ENCODE assay signal across 9 mouse cellular contexts in genomic region chr12:86989890-86990754, GRCm38 (mm10). TPM values are rescaled to one million over a fixed set of nuclear protein-coding genes. Genes with fewer than 3 reads are reported as not detected.
A peak's percentile ranks its signal among the peaks of the same experiment; 100 is the strongest.
DNase-seq lines count a peak whose midpoint lies in the region; ATAC-seq and TF ChIP-seq lines count a peak whose summit lies in the region.
"Had no signal": no experiment of that assay in that cellular context is flagged by ENCODE, and none has a peak within 500 bp of the region (broad histone marks: within the 10 kb centered on the region; RNA-seq: fewer than 3 reads in every experiment).

Zdhhc22 (minus strand) TSS chr12:86990430.

- DNase-seq in frontal cortex, adult 2 months (ENCODE audit: extremely low spot score in 1 of 2, low spot score in 1 of 2), result no peak
- DNase-seq in frontal cortex, postnatal 25 days (ENCODE audit: low spot score in 2 of 2), result no peak
- DNase-seq in thymus, postnatal 4 days, result peak; percentile 43
- DNase-seq in thymus, postnatal 36 days, result no peak
- DNase-seq in kidney, postnatal 0 days (ENCODE audit: low spot score), result peak; percentile 77
- DNase-seq in mesoderm, embryonic 11.5 days (ENCODE audit: low read depth, low spot score), result peak; percentile 69

- TF ChIP-seq CTCF in kidney, postnatal 0 days (IDR thresholded peaks at IDR 0.05; ENCODE audit: low read depth), result peak; percentile 27; the same call in 1 of the 2 replicates

- H3K27me3 ChIP-seq in forebrain, embryonic 15.5 days, result peaks cover 20% of the 10 kb centered on the region
- H3K27me3 ChIP-seq in kidney, postnatal 0 days (ENCODE audit: insufficient read depth, low read length), result peaks cover 43% of the 10 kb centered on the region

- H3K4me2 ChIP-seq in forebrain, embryonic 15.5 days (replicated peaks), result peak within 1 kb of the TSS; percentile 89
- H3K4me2 ChIP-seq in kidney, postnatal 0 days (ENCODE audit: low read length), result peak within 1 kb of the TSS; percentile 37

- H3K4me1 ChIP-seq in forebrain, embryonic 15.5 days, result peaks cover 23% of the 10 kb centered on the region
- H3K4me1 ChIP-seq in kidney, postnatal 0 days (replicated peaks; ENCODE audit: insufficient read depth, low read length), result peaks cover 3% of the 10 kb centered on the region; the same call in 1 of the 2 replicates

- peak within 1 kb of the TSS; percentile 51 for H3K4me3 ChIP-seq in forebrain, embryonic 15.5 days
- H3K4me3 ChIP-seq in kidney, postnatal 0 days (replicated peaks; ENCODE audit: low read depth, low read length), result no peak within 1 kb of the TSS; the same call in 1 of the 2 replicates

- peak within 1 kb of the TSS; percentile 55 for H3K9ac ChIP-seq in forebrain, embryonic 15.5 days (replicated peaks)
- no peak within 1 kb of the TSS for H3K9ac ChIP-seq in kidney, postnatal 0 days (ENCODE audit: low read depth, low read length)

- H3K9me3 ChIP-seq in forebrain, embryonic 15.5 days, result no peaks in the 10 kb centered on the region
- H3K9me3 ChIP-seq in kidney, postnatal 0 days (replicated peaks; ENCODE audit: low read length), result no peaks in the 10 kb centered on the region

- peak; percentile 86 for ATAC-seq in forebrain, embryonic 15.5 days (replicated peaks)
- peak; percentile 70 for ATAC-seq in kidney, postnatal 0 days (replicated peaks; ENCODE audit: low FRiP score, low read depth)
- ATAC-seq in erythroid progenitor cell, adult 5-6 weeks (replicated peaks; ENCODE audit: low FRiP score, poor library complexity, severe bottlenecking), result no peak

- WGBS in forebrain, embryonic 15.5 days, result 2% methylated on average over 63 of the region's 68 CpGs
- 2% methylated on average over 46 of the region's 68 CpGs for WGBS in kidney, postnatal 0 days

- H3K36me3 ChIP-seq in forebrain, embryonic 15.5 days, result no peaks in the 10 kb centered on the region
- no peaks in the 10 kb centered on the region for H3K36me3 ChIP-seq in kidney, postnatal 0 days (ENCODE audit: insufficient read depth, low read length)

- H3K27ac ChIP-seq in forebrain, embryonic 15.5 days (replicated peaks), result peak within 1 kb of the TSS; percentile 41; the same call in 1 of the 2 replicates
- no peak within 1 kb of the TSS for H3K27ac ChIP-seq in kidney, postnatal 0 days

RNA-seq across cellular contexts. Expression of gene Zdhhc22, which starts in this region (rescaled TPM):
- 35.4 and 41.3 TPM in 2 replicates for polyA plus RNA-seq in frontal cortex, adult 2 months (2012; rRNA removed)
- 6.6 and 7.1 TPM in 2 replicates for polyA plus RNA-seq in forebrain, embryonic 15.5 days (2015; fragmentation: Nextera tagmentation; extraction: Ambion mirVana)
- 0.03 TPM in 1 of 2 replicates, not detected in the other for polyA plus RNA-seq in kidney, postnatal 0 days (2015; fragmentation: Nextera tagmentation; extraction: Ambion mirVana)
- not detected in 2 replicates for total RNA-seq in erythroid progenitor cell, adult 5-6 weeks (2015; ENCODE audit: low replicate concordance)
- not detected in 2 replicates for total RNA-seq in erythroid progenitor cell, adult 5-6 weeks (2017; ENCODE audit: low replicate concordance)
- polyA plus RNA-seq: C2C12 had no signal

Comparison
In these comparisons a context has a peak if more than half of its experiments do, and no peak if none do; other contexts are left out.
1. DNase-seq: peak in thymus, postnatal 4 days (single experiment) and mesoderm, embryonic 11.5 days (single experiment); none in frontal cortex, adult 2 months (0 of 2), frontal cortex, postnatal 25 days (0 of 2) and thymus, postnatal 36 days (0 of 2).
2. Peak in DNase-seq, ATAC-seq and H3K4me2 ChIP-seq in kidney, postnatal 0 days; RNA of the gene not detected or under 1 TPM.